Mouse (Mus musculus): ENCODE data around the gene Gm20661. TPM values are rescaled to one million over a fixed set of nuclear protein-coding genes. Genes with fewer than 3 reads are reported as not detected.

Gm20661 gene
- total RNA-seq, 2 experiments from 2014 or later: 0.44 to 1.3 TPM

Other genes with a start within 250 kb of the Gm20661 start
- 100 to 1,000 TPM; 194 to 195 TPM for gene Rbm5, start 212.1 kb upstream of the Gm20661 start, total RNA-seq (2021)
- 10 to 100 TPM; 73.4 to 79.0 TPM for gene Rbm6, start 109.8 kb upstream of the Gm20661 start, total RNA-seq (2021)
- 10 to 100 TPM; 15.2 to 16.1 TPM for gene Mon1a, start 94.9 kb upstream of the Gm20661 start, total RNA-seq (2021)
- gene Mst1r, start 76.2 kb upstream of the Gm20661 start, total RNA-seq (2021): 1 to 10 TPM; 2.2 to 3.6 TPM
- not detected for gene Actl11, start 54.6 kb upstream of the Gm20661 start, total RNA-seq (2021)
- 100 to 1,000 TPM; 333 to 354 TPM for gene Camkv, start 47.4 kb upstream of the Gm20661 start, total RNA-seq (2021)
- 10 to 100 TPM; 21.2 to 21.3 TPM for gene Traip, start 32.9 kb upstream of the Gm20661 start, total RNA-seq (2021)
- gene Uba7, start 7.6 kb upstream of the Gm20661 start, total RNA-seq (2021): 1 to 10 TPM; 2.1 to 3.5 TPM
- gene Inka1, start 2.8 kb downstream of the Gm20661 start, total RNA-seq (2021): 10 to 100 TPM in 1 of 2 experiments, 1 to 10 TPM in 1; 9.4 to 10.4 TPM
- 1 to 10 TPM; 1.0 to 2.3 TPM for gene Cdhr4, start 9.4 kb downstream of the Gm20661 start, total RNA-seq (2021)
- gene Gm20662, start 13.3 kb downstream of the Gm20661 start, total RNA-seq (2021): 1 to 10 TPM; 1.3 to 2.5 TPM
- gene Ip6k1, start 19.4 kb downstream of the Gm20661 start, total RNA-seq (2021): 100 to 1,000 TPM; 153 to 160 TPM
- 10 to 100 TPM; 15.2 to 15.5 TPM for gene Gmppb, start 66.2 kb downstream of the Gm20661 start, total RNA-seq (2021)
- 1 to 10 TPM; 1.6 to 2.8 TPM for gene Amigo3, start 70.1 kb downstream of the Gm20661 start, total RNA-seq (2021)
- gene Mst1, start 97.4 kb downstream of the Gm20661 start, total RNA-seq (2021): not detected
- gene Rnf123, start 100.3 kb downstream of the Gm20661 start, total RNA-seq (2021): 10 to 100 TPM; 92.5 to 93.8 TPM
- 10 to 100 TPM; 46.1 to 50.1 TPM for gene Apeh, start 111.5 kb downstream of the Gm20661 start, total RNA-seq (2021)
- gene Bsn, start 207.3 kb downstream of the Gm20661 start, total RNA-seq (2021): 10 to 100 TPM; 70.4 to 74.5 TPM

Data from left cerebral cortex, postnatal 4 days (tissue).